In the genomic region with DNA sequence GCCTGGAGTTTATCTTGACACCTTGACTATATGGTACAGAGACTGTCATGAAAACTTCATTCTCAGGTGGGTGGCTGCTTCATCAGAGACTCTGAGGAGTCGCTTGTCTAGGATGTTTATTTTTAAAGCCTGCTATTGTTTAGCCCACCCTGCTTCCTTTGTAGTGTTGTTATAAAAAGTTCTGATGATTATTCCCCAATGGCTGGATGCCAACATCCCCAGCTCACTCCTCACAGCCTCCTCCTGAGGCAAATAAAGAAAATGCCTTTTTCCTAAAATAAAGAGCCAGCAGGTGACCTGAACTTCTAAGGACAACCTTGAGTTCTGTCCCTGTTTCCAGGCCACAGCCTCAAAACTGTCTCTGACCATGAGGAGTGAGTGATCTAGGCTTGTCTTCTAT, we compare ENCODE assay signal across 21 mouse cellular contexts. TPM values are rescaled to one million over a fixed set of nuclear protein-coding genes. Genes with fewer than 3 reads are reported as not detected.
DNase-seq lines count a peak whose midpoint lies in the region; ATAC-seq and TF ChIP-seq lines count a peak whose summit lies in the region.
"Had no signal": no experiment of that assay in that cellular context is flagged by ENCODE, and none has a peak within 500 bp of the region (broad histone marks: within the 10 kb centered on the region; RNA-seq: fewer than 3 reads in every experiment).

No protein-coding gene starts in this region.

- H3K27me3 ChIP-seq in kidney, adult 2 months (replicated peaks; ENCODE audit: control insufficient read depth, insufficient read depth, low read length) = no peaks in the 10 kb centered on the region; the same call in 1 of the 2 replicates
- no peaks in the 10 kb centered on the region for H3K27me3 ChIP-seq in stomach, postnatal 0 days (ENCODE audit: control insufficient read depth, insufficient read depth, low read length)
- H3K27me3 ChIP-seq: hindbrain, embryonic 13.5 days; limb, embryonic 12.5 days; liver, embryonic 15.5 days had no signal

- H3K9me3 ChIP-seq in stomach, postnatal 0 days (ENCODE audit: control insufficient read depth, low read length) = no peaks in the 10 kb centered on the region
- H3K9me3 ChIP-seq: hindbrain, embryonic 13.5 days; limb, embryonic 12.5 days; liver, embryonic 15.5 days had no signal

- H3K4me3 ChIP-seq in kidney, adult 2 months (ENCODE audit: insufficient read depth, low read depth, low read length) = no peak overlapping the region
- H3K4me3 ChIP-seq in brown adipose tissue, adult 24 weeks (ENCODE audit: insufficient read depth, low read depth, low read length) = no peak overlapping the region
- H3K4me3 ChIP-seq in stomach, postnatal 0 days (ENCODE audit: low read depth, low read length) = no peak overlapping the region
- H3K4me3 ChIP-seq: hindbrain, embryonic 13.5 days; limb, embryonic 12.5 days; liver, embryonic 15.5 days had no signal

- H3K36me3 ChIP-seq in kidney, adult 2 months (ENCODE audit: control insufficient read depth, insufficient read depth, low read length) = no peaks in the 10 kb centered on the region
- H3K36me3 ChIP-seq in stomach, postnatal 0 days (ENCODE audit: control insufficient read depth, insufficient read depth, low read length) = no peaks in the 10 kb centered on the region
- H3K36me3 ChIP-seq: hindbrain, embryonic 13.5 days; limb, embryonic 12.5 days; liver, embryonic 15.5 days had no signal

- H3K27ac ChIP-seq in kidney, adult 2 months (ENCODE audit: insufficient read depth, low read depth, low read length) = no peak overlapping the region
- H3K27ac ChIP-seq in brown adipose tissue, adult 24 weeks (replicated peaks; ENCODE audit: low read depth, low read length) = peak overlapping the region; percentile 74
- no peak overlapping the region for H3K27ac ChIP-seq in stomach, postnatal 0 days (replicated peaks)
- H3K27ac ChIP-seq: hindbrain, embryonic 13.5 days; limb, embryonic 12.5 days; liver, embryonic 15.5 days had no signal

- H3K4me2 ChIP-seq in stomach, postnatal 0 days (replicated peaks; ENCODE audit: low read depth) = no peak overlapping the region
- H3K4me2 ChIP-seq: hindbrain, embryonic 13.5 days; limb, embryonic 12.5 days; liver, embryonic 15.5 days; midbrain, embryonic 11.5 days had no signal

- ATAC-seq in stomach, postnatal 0 days (ENCODE audit: low FRiP score, low TSS enrichment) = no peak
- ATAC-seq: forebrain, embryonic 14.5 days; intestine, embryonic 16.5 days; midbrain, embryonic 16.5 days had no signal

- TF ChIP-seq EP300 in stomach, postnatal 0 days (optimal IDR thresholded peaks at IDR 0.05) = no peak

- H3K4me1 ChIP-seq in kidney, adult 2 months (ENCODE audit: control insufficient read depth, insufficient read depth, low read length) = peaks cover 11% of the 10 kb centered on the region
- H3K4me1 ChIP-seq in brown adipose tissue, adult 24 weeks (ENCODE audit: control insufficient read depth, insufficient read depth, insufficient read length, low read length) = peaks cover 8% of the 10 kb centered on the region; the same call in 1 of the 2 replicates
- H3K4me1 ChIP-seq in stomach, postnatal 0 days (replicated peaks; ENCODE audit: control insufficient read depth, insufficient read depth) = no peaks in the 10 kb centered on the region
- H3K4me1 ChIP-seq: liver, embryonic 15.5 days had no signal

- no peak for TF ChIP-seq POLR2A in kidney, adult 2 months (IDR thresholded peaks at IDR 0.05; ENCODE audit: low read depth, low read length)

- H3K9ac ChIP-seq in stomach, postnatal 0 days (ENCODE audit: low read length) = no peak overlapping the region
- H3K9ac ChIP-seq: hindbrain, embryonic 13.5 days; limb, embryonic 12.5 days; liver, embryonic 15.5 days had no signal

- no peak for TF ChIP-seq CTCF in kidney, adult 2 months (conservative IDR thresholded peaks at IDR 0.05; ENCODE audit: insufficient read depth, insufficient read length, low read depth, low read length)
- no peak for TF ChIP-seq CTCF in stomach, postnatal 0 days (IDR thresholded peaks at IDR 0.05; ENCODE audit: low read depth)

- peak; percentile 23 for DNase-seq in kidney, adult 2 months
- no peak for DNase-seq in kidney, postnatal 25 days
- peak; percentile 49 for DNase-seq in brain, adult 2 months (ENCODE audit: low read depth, low spot score)
- peak; percentile 28 for DNase-seq in lung, postnatal 36 days
- no peak for DNase-seq in stomach, postnatal 0 days (ENCODE audit: low spot score)
- DNase-seq: adrenal gland, postnatal 25 days; B cell, adult 2 months; cerebellum, adult 8-10 months; cerebellum, postnatal 25 days; gastrocnemius, postnatal 36 days; heart, postnatal 36 days; right cerebral cortex, postnatal 4 days had no signal

- WGBS in kidney, adult 2 months = 60% methylated on average over 1 of the region's 1 CpGs
- 18% methylated on average over 1 of the region's 1 CpGs for WGBS in stomach, postnatal 0 days

RNA-seq across cellular contexts. Expression of a gene that starts 53.6 kb away (rescaled TPM):
- 86.5 and 97.8 TPM in 2 replicates for polyA plus RNA-seq in kidney, adult 2 months (2012; rRNA removed)
- 1.6 and 3.2 TPM in 2 replicates for polyA plus RNA-seq in brown adipose tissue, adult 24 weeks (2012; ENCODE audit: insufficient read depth, insufficient read length, missing spikeins)
- 0.28 and 0.48 TPM in 2 replicates for polyA plus RNA-seq in stomach, postnatal 0 days (2015; fragmentation: Nextera tagmentation; extraction: Ambion mirVana)
- polyA plus RNA-seq: liver, adult 2 months had no signal

Comparison
In these comparisons a context has a peak if more than half of its experiments do, and no peak if none do; other contexts are left out.
1. DNase-seq: peak in kidney, adult 2 months (single experiment), brain, adult 2 months (single experiment) and lung, postnatal 36 days (single experiment); none in kidney, postnatal 25 days (0 of 2) and stomach, postnatal 0 days (single experiment).
2. RNA of a gene that starts 53.6 kb away (polyA plus RNA-seq): 86.5 to 97.8 TPM in kidney, adult 2 months; 1.6 to 3.2 TPM in brown adipose tissue, adult 24 weeks and 0.28 to 0.48 TPM in stomach, postnatal 0 days; every median in the first group is over 10 times any median in the second.